Mouse (Mus musculus): ENCODE data around the gene Gper1. TPM values are rescaled to one million over a fixed set of nuclear protein-coding genes. Genes with fewer than 3 reads are reported as not detected.
"Not testable (repeated sequence)": the region's sequence is repeated elsewhere in the genome, so short reads cannot be mapped to it uniquely, and the experiment has no call there.

Gene Gper1
- polyA plus RNA-seq, 1 experiment from 2014 or later: 7.8 TPM

DNA sequence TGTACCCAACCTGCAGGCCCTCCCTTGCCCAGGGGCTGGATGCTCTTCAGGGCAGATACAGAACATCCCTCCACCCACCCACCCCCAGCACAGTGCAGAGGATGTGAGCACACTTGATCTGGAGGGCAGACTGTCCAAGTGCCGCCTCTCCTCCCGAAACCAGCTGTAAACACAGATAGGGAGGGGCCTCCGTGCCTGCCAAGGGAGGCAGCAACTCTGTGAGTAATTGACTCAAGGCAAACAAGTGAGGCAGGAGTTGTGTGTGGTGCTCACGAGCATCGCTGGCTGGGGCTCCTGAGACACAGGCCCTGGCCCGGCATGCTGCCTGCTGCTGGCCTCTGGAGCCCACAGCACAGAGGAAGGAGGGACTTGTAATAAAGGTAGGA lies 33.3 kb upstream of the Gper1 start:
- Histone ChIP-seq H3K9me3 (ENCODE audit: control insufficient read depth, low read length) (no peaks in the 10 kb centered on the region), H3K4me1 (ENCODE audit: control insufficient read depth, insufficient read depth, low read depth, low read length) (peaks cover 27% of the 10 kb centered on the region), H3K27me3 (replicated peaks; ENCODE audit: control insufficient read depth, insufficient read depth, low read length) (no peaks in the 10 kb centered on the region), H3K4me2 (ENCODE audit: low read length) (no peak overlapping the region), H3K36me3 (ENCODE audit: control insufficient read depth, insufficient read depth, low read length) (no peaks in the 10 kb centered on the region), H3K4me3 (ENCODE audit: low read length) (no peak overlapping the region), H3K27ac (ENCODE audit: low read depth, low read length) (peak overlapping the region; percentile 55), H3K9ac (ENCODE audit: low read depth, low read length) (no peak overlapping the region)
- WGBS: 31% methylated on average over 6 of the region's 6 CpGs
- peak; percentile 81 for ATAC-seq

DNA sequence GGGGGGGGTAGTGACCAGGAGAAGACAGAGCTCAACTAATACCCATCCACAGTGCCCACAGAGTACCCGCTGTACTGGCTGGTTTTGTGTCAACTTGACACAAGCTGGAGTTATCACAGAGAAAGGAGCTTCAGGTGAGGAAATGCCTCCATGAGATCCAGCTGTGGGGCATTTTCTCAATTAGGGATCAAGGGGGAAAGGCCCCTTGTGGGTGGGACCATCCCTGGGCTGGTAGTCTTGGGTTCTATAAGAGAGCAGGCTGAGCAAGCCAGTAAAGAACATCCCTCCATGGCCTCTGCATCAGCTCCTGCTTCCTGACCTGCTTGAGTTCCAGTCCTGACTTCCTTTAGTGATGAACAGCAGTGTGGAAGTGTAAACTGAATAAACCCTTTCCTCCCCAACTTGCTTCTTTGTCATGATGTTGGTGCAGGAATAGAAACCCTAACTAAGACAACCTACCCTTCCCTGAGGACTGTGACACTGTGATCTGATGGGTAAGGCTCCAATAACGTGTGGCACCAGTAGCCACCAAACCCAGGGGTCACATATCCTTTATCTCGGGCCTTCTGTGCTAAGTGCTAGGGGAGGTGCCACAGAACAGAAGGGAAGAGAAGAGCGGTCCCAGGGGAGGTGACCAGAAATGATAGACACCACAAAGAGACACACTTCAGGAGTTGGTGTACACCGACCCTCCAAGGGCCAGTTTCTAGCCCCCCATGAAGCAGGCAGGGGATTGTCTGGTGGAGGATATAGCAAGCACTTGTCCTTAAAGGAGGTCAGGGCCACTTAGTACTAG lies 32.4 kb upstream of the Gper1 start:
- Histone ChIP-seq H3K27ac (ENCODE audit: low read depth, low read length) (peak overlapping the region; percentile 55; the same call in 1 of the 2 replicates), H3K4me1 (ENCODE audit: control insufficient read depth, insufficient read depth, low read depth, low read length) (peaks cover 27% of the 10 kb centered on the region)
- 80% methylated on average over 5 of the region's 5 CpGs for WGBS
- not testable (repeated sequence) for H3K9me3 ChIP-seq (ENCODE audit: control insufficient read depth, low read length); H3K4me2 ChIP-seq (ENCODE audit: low read length); H3K27me3 ChIP-seq (replicated peaks; ENCODE audit: control insufficient read depth, insufficient read depth, low read length); H3K36me3 ChIP-seq (ENCODE audit: control insufficient read depth, insufficient read depth, low read length); H3K9ac ChIP-seq (ENCODE audit: low read depth, low read length); ATAC-seq; H3K4me3 ChIP-seq (ENCODE audit: low read length)

DNA sequence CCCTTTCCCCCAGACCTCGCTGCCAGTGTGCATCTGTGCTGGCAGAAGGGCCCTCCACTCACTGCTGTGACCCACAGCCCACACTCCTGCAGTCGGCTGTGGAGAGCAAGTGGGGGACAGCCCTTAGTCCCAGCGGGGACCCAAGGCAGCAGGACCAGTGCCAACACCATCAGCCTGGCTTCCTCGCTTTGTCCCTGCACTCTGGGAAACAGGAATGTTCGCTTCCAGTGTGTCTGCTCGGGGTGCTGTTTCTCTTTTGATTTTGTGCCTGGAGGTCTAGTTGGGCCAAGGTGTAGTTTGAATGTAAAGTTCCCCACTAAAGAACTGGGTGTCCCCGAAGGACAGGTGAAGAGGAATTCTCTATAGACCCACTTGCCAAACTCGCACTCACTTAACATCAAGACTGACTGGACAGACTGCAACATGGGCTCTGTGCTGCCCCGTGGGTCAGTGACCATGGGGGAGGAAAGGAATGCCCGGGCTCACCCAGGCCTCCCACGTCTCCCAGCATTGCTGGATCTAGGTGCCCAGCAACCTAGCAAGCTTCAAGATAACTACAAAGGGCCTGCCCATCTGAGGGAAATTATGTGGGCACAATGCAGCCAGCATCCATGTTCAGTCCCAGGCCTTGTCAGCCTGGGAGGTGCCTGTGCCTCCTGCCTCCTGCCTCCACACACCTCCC lies 31.5 kb upstream of the Gper1 start:
- H3K36me3 ChIP-seq (ENCODE audit: control insufficient read depth, insufficient read depth, low read length): no peaks in the 10 kb centered on the region
- H3K4me1 ChIP-seq (ENCODE audit: control insufficient read depth, insufficient read depth, low read depth, low read length): peaks cover 27% of the 10 kb centered on the region
- no peak for ATAC-seq
- no peak overlapping the region; the same call in 1 of the 2 replicates for H3K9ac ChIP-seq (ENCODE audit: low read depth, low read length)
- no peaks in the 10 kb centered on the region for H3K9me3 ChIP-seq (ENCODE audit: control insufficient read depth, low read length)
- WGBS: 63% methylated on average over 11 of the region's 11 CpGs
- H3K27me3 ChIP-seq (replicated peaks; ENCODE audit: control insufficient read depth, insufficient read depth, low read length): no peaks in the 10 kb centered on the region
- no peak overlapping the region for H3K4me2 ChIP-seq (ENCODE audit: low read length)
- peak overlapping the region; percentile 40; the same call in 1 of the 2 replicates for H3K27ac ChIP-seq (ENCODE audit: low read depth, low read length)
- no peak overlapping the region for H3K4me3 ChIP-seq (ENCODE audit: low read length)

DNA sequence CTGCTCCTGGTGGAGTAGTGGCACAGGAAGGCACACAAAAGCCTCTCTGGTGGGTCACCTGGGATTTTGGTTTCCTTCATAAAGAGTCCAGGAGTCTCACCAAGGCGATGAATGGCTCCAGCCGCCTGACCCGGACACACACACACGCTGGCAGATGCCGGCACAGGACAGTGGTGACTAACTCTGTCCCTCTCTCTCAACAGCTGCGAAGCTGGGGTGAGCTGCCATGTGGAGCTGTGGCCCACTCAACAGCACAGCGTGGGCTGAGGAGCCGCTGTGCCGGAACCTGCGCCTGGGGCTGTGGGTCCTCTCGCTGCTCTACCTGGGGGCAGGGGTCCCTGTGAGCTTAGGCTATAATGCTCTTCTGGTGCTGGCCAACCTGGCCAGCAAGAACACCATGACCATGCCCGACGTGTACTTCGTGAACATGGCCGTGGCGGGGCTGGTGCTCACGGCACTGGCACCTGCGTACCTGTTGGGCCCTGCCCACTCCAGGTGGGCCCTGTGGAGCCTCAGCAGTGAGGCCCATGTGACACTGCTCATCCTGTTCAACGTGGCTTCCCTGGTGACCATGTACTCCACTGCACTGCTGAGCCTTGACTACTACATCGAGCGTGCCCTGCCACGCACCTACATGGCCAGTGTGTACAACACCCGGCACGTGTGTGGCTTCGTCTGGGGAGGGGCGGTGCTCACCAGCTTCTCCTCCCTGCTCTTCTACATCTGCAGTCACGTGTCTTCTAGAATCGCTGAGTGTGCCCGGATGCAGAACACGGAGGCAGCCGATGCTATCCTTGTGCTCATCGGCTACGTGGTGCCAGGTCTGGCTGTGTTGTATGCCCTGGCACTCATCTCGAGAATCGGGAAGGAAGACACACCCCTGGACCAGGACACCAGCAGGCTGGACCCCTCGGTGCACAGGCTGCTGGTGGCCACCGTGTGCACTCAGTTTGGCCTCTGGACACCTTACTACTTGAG lies 30.4 kb upstream of the Gper1 start:
- Histone ChIP-seq H3K4me3 (ENCODE audit: low read length) (no peak overlapping the region), H3K27me3 (replicated peaks; ENCODE audit: control insufficient read depth, insufficient read depth, low read length) (no peaks in the 10 kb centered on the region), H3K4me1 (ENCODE audit: control insufficient read depth, insufficient read depth, low read depth, low read length) (peaks cover 27% of the 10 kb centered on the region), H3K27ac (ENCODE audit: low read depth, low read length) (no peak overlapping the region), H3K9ac (ENCODE audit: low read depth, low read length) (no peak overlapping the region), H3K4me2 (ENCODE audit: low read length) (no peak overlapping the region), H3K9me3 (ENCODE audit: control insufficient read depth, low read length) (no peaks in the 10 kb centered on the region), H3K36me3 (ENCODE audit: control insufficient read depth, insufficient read depth, low read length) (no peaks in the 10 kb centered on the region)
- WGBS: 92% methylated on average over 37 of the region's 37 CpGs
- ATAC-seq: no peak

DNA sequence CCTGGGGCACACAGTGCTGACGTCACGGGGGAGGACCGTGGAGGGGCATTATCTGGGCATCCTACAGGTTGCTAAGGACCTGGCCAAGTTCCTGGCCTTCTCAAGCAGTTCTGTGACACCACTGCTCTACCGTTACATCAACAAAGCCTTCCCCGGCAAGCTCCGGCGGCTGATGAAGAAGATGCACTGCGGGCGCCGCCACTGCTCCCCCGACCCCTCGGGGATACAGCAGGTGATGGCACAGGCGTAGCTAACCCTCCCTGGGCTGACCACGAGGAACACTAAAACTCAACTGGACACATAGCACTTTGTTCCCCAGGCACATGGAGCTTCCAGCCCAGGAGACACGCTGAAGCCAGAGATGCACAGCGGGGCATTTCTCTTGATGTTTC lies 29.8 kb upstream of the Gper1 start:
- H3K27ac ChIP-seq (ENCODE audit: low read depth, low read length): no peak overlapping the region
- 87% methylated on average over 16 of the region's 16 CpGs for WGBS
- no peak overlapping the region for H3K4me3 ChIP-seq (ENCODE audit: low read length)
- no peaks in the 10 kb centered on the region for H3K9me3 ChIP-seq (ENCODE audit: control insufficient read depth, low read length)
- H3K4me2 ChIP-seq (ENCODE audit: low read length): no peak overlapping the region
- no peak for ATAC-seq
- no peak overlapping the region for H3K9ac ChIP-seq (ENCODE audit: low read depth, low read length)
- H3K27me3 ChIP-seq (replicated peaks; ENCODE audit: control insufficient read depth, insufficient read depth, low read length): no peaks in the 10 kb centered on the region
- H3K4me1 ChIP-seq (ENCODE audit: control insufficient read depth, insufficient read depth, low read depth, low read length): peaks cover 25% of the 10 kb centered on the region
- no peaks in the 10 kb centered on the region for H3K36me3 ChIP-seq (ENCODE audit: control insufficient read depth, insufficient read depth, low read length)

DNA sequence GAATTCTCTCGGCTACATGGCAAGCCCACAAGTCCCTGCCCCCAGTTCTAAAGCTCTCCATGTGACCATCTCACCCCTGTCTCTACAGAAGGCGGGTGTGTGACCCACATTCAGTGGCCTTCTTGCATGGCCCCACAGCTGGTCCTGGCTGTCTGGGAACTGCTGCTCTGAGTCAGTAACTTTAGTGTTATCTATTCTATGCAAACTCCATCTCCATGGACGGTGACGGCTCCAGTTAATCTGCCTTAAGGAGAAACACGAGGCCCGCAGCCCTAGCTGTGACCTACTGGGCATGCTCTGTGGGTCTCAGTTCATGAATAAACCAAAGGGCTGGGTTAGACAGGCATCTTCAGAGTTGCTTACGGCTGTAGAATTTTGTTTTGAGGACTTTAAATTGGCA lies 28.6 kb upstream of the Gper1 start:
- 81% methylated on average over 7 of the region's 7 CpGs for WGBS

DNA sequence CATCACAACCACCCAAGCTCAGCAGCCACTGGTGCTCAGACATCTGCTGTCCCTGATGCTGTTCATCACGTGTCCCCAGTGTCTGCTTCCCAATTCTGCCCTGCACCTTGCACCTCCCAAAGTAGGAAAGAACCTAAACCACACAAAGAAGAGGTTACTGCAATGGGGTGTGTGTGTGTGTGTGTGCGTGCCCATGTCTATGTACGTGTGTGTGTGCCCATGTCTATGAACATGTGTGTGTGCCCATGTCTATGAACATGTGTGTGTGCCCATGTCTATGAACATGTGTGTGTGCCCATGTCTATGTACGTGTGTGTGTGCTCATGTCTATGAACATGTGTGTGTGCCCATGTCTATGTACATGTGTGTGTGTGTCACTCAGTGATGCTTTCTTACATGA lies 27.4 kb upstream of the Gper1 start:
- H3K9me3 ChIP-seq (ENCODE audit: control insufficient read depth, low read length): no peaks in the 10 kb centered on the region
- no peaks in the 10 kb centered on the region for H3K27me3 ChIP-seq (replicated peaks; ENCODE audit: control insufficient read depth, insufficient read depth, low read length)
- peaks cover 15% of the 10 kb centered on the region for H3K4me1 ChIP-seq (ENCODE audit: control insufficient read depth, insufficient read depth, low read depth, low read length)
- H3K27ac ChIP-seq (ENCODE audit: low read depth, low read length): no peak overlapping the region
- no peak overlapping the region for H3K4me2 ChIP-seq (ENCODE audit: low read length)
- ATAC-seq: no peak
- H3K4me3 ChIP-seq (ENCODE audit: low read length): no peak overlapping the region
- H3K9ac ChIP-seq (ENCODE audit: low read depth, low read length): no peak overlapping the region
- 88% methylated on average over 4 of the region's 4 CpGs for WGBS
- H3K36me3 ChIP-seq (ENCODE audit: control insufficient read depth, insufficient read depth, low read length): no peaks in the 10 kb centered on the region

More for the DNA sequence above, 28.6 kb upstream of the Gper1 start:
- no peaks in the 10 kb centered on the region for H3K36me3 ChIP-seq (ENCODE audit: control insufficient read depth, insufficient read depth, low read length)
- no peak for ATAC-seq
- H3K9me3 ChIP-seq (ENCODE audit: control insufficient read depth, low read length): no peaks in the 10 kb centered on the region
- H3K4me1 ChIP-seq (ENCODE audit: control insufficient read depth, insufficient read depth, low read depth, low read length): peaks cover 21% of the 10 kb centered on the region
- no peak overlapping the region for H3K4me3 ChIP-seq (ENCODE audit: low read length)
- no peak overlapping the region for H3K27ac ChIP-seq (ENCODE audit: low read depth, low read length)
- H3K27me3 ChIP-seq (replicated peaks; ENCODE audit: control insufficient read depth, insufficient read depth, low read length): no peaks in the 10 kb centered on the region
- H3K4me2 ChIP-seq (ENCODE audit: low read length): no peak overlapping the region
- H3K9ac ChIP-seq (ENCODE audit: low read depth, low read length): no peak overlapping the region

DNA sequence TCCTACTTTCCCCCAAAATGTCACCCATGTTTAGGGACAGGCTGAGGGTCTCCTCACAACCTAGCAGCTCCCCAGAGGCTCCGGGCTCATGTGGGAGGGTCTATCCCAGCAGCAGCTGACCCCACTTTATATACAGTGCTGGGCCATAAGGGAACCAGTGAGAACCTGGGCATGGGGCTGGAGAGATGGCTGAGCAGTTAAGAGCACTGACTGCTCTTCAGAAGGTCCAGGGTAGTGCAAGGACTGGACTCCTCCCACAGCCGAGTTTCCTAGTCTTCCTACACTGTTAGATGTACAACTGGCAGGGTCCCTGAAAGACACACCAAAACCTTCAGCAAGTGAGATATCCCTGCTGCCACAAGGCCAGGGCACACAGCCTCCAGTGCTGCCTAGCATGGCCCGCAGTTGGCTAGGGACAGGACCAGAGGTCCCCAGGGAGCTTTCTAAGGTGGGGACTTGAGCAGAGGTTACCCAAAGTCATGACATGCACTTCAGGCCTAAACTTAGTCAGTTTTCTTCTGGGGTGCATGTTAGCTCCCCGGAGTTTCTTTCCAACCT lies 25.5 kb upstream of the Gper1 start:
- Histone ChIP-seq H3K4me1 (ENCODE audit: control insufficient read depth, insufficient read depth, low read depth, low read length) (peaks cover 8% of the 10 kb centered on the region), H3K36me3 (ENCODE audit: control insufficient read depth, insufficient read depth, low read length) (no peaks in the 10 kb centered on the region), H3K27me3 (replicated peaks; ENCODE audit: control insufficient read depth, insufficient read depth, low read length) (no peaks in the 10 kb centered on the region), H3K27ac (ENCODE audit: low read depth, low read length) (no peak overlapping the region), H3K4me3 (ENCODE audit: low read length) (no peak overlapping the region), H3K4me2 (ENCODE audit: low read length) (no peak overlapping the region), H3K9me3 (ENCODE audit: control insufficient read depth, low read length) (no peaks in the 10 kb centered on the region), H3K9ac (ENCODE audit: low read depth, low read length) (no peak overlapping the region)
- ATAC-seq: no peak
- 87% methylated on average over 4 of the region's 4 CpGs for WGBS

Data from hindbrain, embryonic 16.5 days (tissue).